Mouse (Mus musculus): Measurements from ENCODE around the gene Fam214a. TPM values are rescaled to one million over a fixed set of nuclear protein-coding genes. Genes with fewer than 3 reads are reported as not detected.

Fam214a gene
- polyA plus RNA-seq, 1 experiment from 2014 or later = 8.9 TPM

GRCm38 (mm10) chr9:74964866-74965384 lies 12.2 kb downstream of the Fam214a start:
- H3K9ac ChIP-seq = no peak overlapping the region
- no peak for DNase-seq
- no peaks in the 10 kb centered on the region for H3K9me3 ChIP-seq (ENCODE audit: low read depth, low read length)
- no peak overlapping the region for H3K4me2 ChIP-seq
- no peak for ATAC-seq (ENCODE audit: insufficient read depth)
- no peaks in the 10 kb centered on the region for H3K36me3 ChIP-seq (ENCODE audit: insufficient read depth)
- no peaks in the 10 kb centered on the region for H3K4me1 ChIP-seq (ENCODE audit: insufficient read depth)
- H3K27ac ChIP-seq (ENCODE audit: low read depth) = no peak overlapping the region
- no peaks in the 10 kb centered on the region for H3K27me3 ChIP-seq (ENCODE audit: insufficient read depth, low read length)
- no peak for TF ChIP-seq CTCF (IDR thresholded peaks at IDR 0.05; ENCODE audit: low read depth)
- 87% methylated on average over 10 of the region's 10 CpGs for WGBS
- no peak overlapping the region for H3K4me3 ChIP-seq (ENCODE audit: low read depth, low read length)

- Histone ChIP-seq H3K4me3 (ENCODE audit: low read depth, low read length) (no peak overlapping the region), H3K4me1 (ENCODE audit: insufficient read depth) (no peaks in the 10 kb centered on the region), H3K36me3 (ENCODE audit: insufficient read depth) (no peaks in the 10 kb centered on the region), H3K9me3 (ENCODE audit: low read depth, low read length) (no peaks in the 10 kb centered on the region), H3K9ac (no peak overlapping the region), H3K27me3 (ENCODE audit: insufficient read depth, low read length) (no peaks in the 10 kb centered on the region), H3K4me2 (no peak overlapping the region), H3K27ac (ENCODE audit: low read depth) (no peak overlapping the region)
- ATAC-seq (ENCODE audit: insufficient read depth) (no peak), DNase-seq (no peak)
- 33% methylated on average over 4 of the region's 4 CpGs for WGBS
- TF ChIP-seq CTCF (IDR thresholded peaks at IDR 0.05; ENCODE audit: low read depth) = no peak
These were observed 13.5 kb downstream of the Fam214a start for GRCm38 (mm10) chr9:74966200-74966599.

- Histone ChIP-seq H3K9ac (no peak overlapping the region), H3K27ac (ENCODE audit: low read depth) (no peak overlapping the region), H3K36me3 (ENCODE audit: insufficient read depth) (no peaks in the 10 kb centered on the region), H3K9me3 (ENCODE audit: low read depth, low read length) (no peaks in the 10 kb centered on the region), H3K4me3 (ENCODE audit: low read depth, low read length) (no peak overlapping the region), H3K27me3 (ENCODE audit: insufficient read depth, low read length) (no peaks in the 10 kb centered on the region), H3K4me2 (no peak overlapping the region), H3K4me1 (ENCODE audit: insufficient read depth) (no peaks in the 10 kb centered on the region)
- WGBS = 84% methylated on average over 8 of the region's 8 CpGs
- no peak for TF ChIP-seq CTCF (IDR thresholded peaks at IDR 0.05; ENCODE audit: low read depth)
- DNase-seq (no peak), ATAC-seq (ENCODE audit: insufficient read depth) (no peak)
These were observed 16.2 kb downstream of the Fam214a start for GRCm38 (mm10) chr9:74968647-74969428.

- no peak overlapping the region for H3K4me3 ChIP-seq (ENCODE audit: low read depth, low read length)
- no peak for TF ChIP-seq CTCF (IDR thresholded peaks at IDR 0.05; ENCODE audit: low read depth)
- 45% methylated on average over 1 of the region's 1 CpGs for WGBS
- H3K4me2 ChIP-seq = no peak overlapping the region
- H3K27ac ChIP-seq (ENCODE audit: low read depth) = no peak overlapping the region
- no peaks in the 10 kb centered on the region for H3K36me3 ChIP-seq (ENCODE audit: insufficient read depth)
- no peaks in the 10 kb centered on the region for H3K9me3 ChIP-seq (ENCODE audit: low read depth, low read length)
- ATAC-seq (ENCODE audit: insufficient read depth) = no peak
- H3K27me3 ChIP-seq (ENCODE audit: insufficient read depth, low read length) = no peaks in the 10 kb centered on the region
- no peak for DNase-seq
- no peak overlapping the region for H3K9ac ChIP-seq
- peaks cover 11% of the 10 kb centered on the region for H3K4me1 ChIP-seq (ENCODE audit: insufficient read depth)
These were observed 17.9 kb downstream of the Fam214a start for GRCm38 (mm10) chr9:74970591-74970990.

GRCm38 (mm10) chr9:74971191-74971976 lies 18.7 kb downstream of the Fam214a start:
- no peak for ATAC-seq (ENCODE audit: insufficient read depth)
- no peak overlapping the region for H3K27ac ChIP-seq (ENCODE audit: low read depth)
- no peak overlapping the region for H3K9ac ChIP-seq
- no peaks in the 10 kb centered on the region for H3K27me3 ChIP-seq (ENCODE audit: insufficient read depth, low read length)
- H3K36me3 ChIP-seq (ENCODE audit: insufficient read depth) = no peaks in the 10 kb centered on the region
- WGBS = 80% methylated on average over 12 of the region's 12 CpGs
- H3K4me1 ChIP-seq (ENCODE audit: insufficient read depth) = peaks cover 11% of the 10 kb centered on the region
- TF ChIP-seq CTCF (IDR thresholded peaks at IDR 0.05; ENCODE audit: low read depth) = no peak
- peak; percentile 37 for DNase-seq
- no peak overlapping the region for H3K4me3 ChIP-seq (ENCODE audit: low read depth, low read length)
- no peaks in the 10 kb centered on the region for H3K9me3 ChIP-seq (ENCODE audit: low read depth, low read length)
- no peak overlapping the region for H3K4me2 ChIP-seq

- Histone ChIP-seq H3K9ac (no peak overlapping the region), H3K4me2 (no peak overlapping the region), H3K9me3 (ENCODE audit: low read depth, low read length) (no peaks in the 10 kb centered on the region), H3K36me3 (ENCODE audit: insufficient read depth) (no peaks in the 10 kb centered on the region), H3K4me3 (ENCODE audit: low read depth, low read length) (no peak overlapping the region), H3K27ac (ENCODE audit: low read depth) (no peak overlapping the region), H3K27me3 (ENCODE audit: insufficient read depth, low read length) (no peaks in the 10 kb centered on the region), H3K4me1 (ENCODE audit: insufficient read depth) (peaks cover 11% of the 10 kb centered on the region)
- WGBS = 77% methylated on average over 5 of the region's 5 CpGs
- no peak for TF ChIP-seq CTCF (IDR thresholded peaks at IDR 0.05; ENCODE audit: low read depth)
- ATAC-seq (ENCODE audit: insufficient read depth) = no peak
- no peak for DNase-seq
These were observed 20.1 kb downstream of the Fam214a start for GRCm38 (mm10) chr9:74972736-74973135.

GRCm38 (mm10) chr9:74973154-74973553 lies 20.5 kb downstream of the Fam214a start:
- peaks cover 11% of the 10 kb centered on the region for H3K4me1 ChIP-seq (ENCODE audit: insufficient read depth)
- H3K27me3 ChIP-seq (ENCODE audit: insufficient read depth, low read length) = no peaks in the 10 kb centered on the region
- no peak for DNase-seq
- ATAC-seq (ENCODE audit: insufficient read depth) = no peak
- 82% methylated on average over 4 of the region's 4 CpGs for WGBS
- no peak for TF ChIP-seq CTCF (IDR thresholded peaks at IDR 0.05; ENCODE audit: low read depth)
- no peak overlapping the region for H3K27ac ChIP-seq (ENCODE audit: low read depth)
- no peaks in the 10 kb centered on the region for H3K36me3 ChIP-seq (ENCODE audit: insufficient read depth)
- no peaks in the 10 kb centered on the region for H3K9me3 ChIP-seq (ENCODE audit: low read depth, low read length)
- H3K4me3 ChIP-seq (ENCODE audit: low read depth, low read length) = no peak overlapping the region
- no peak overlapping the region for H3K4me2 ChIP-seq
- no peak overlapping the region for H3K9ac ChIP-seq

Data from lung, embryonic 14.5 days (tissue).